Mouse (Mus musculus): Measurements from ENCODE around the gene Ranbp10.

The Ranbp10 gene

DNA sequence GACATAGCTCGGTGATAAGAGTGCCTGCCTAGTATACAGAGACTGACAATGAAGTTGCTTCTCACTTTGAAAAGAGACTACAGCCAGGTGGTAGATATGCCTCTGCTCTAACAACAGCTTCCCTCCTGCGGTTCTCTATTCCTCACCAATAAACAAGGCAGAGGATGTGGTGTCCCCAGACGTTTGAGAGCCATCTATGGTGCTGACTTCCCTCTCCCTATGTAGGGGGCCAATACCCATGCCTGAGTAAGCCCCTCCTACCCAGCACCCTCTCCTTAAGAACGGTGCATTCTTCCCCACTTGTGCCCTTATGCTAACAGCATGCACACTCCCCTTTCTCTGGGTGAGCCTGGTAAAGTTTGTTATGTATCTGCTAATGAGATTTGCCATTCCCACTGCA, 38.2 kb downstream of the Ranbp10 start:
- no peak for DNase-seq (ENCODE audit: low spot score)

DNA sequence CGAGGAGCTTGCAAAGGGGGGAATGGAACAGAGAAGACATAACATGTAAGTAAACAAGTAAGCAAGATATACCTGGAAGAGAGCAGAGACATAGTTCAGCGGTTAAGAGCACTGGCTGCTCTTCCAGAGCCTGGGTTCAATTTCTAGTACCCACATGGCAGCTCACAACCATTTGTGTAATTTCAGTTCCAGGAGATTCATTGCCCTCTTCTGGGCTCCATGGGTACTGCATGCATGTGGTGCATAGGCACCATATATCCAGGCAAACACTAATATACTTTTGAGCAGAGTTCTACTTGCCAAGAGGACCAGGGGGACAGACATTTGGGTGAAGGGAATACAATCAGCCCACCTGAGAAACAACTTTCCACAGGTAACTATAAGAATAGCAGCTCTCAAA, 38.9 kb downstream of the Ranbp10 start:
- peak; percentile 71 for DNase-seq (ENCODE audit: low spot score)

DNA sequence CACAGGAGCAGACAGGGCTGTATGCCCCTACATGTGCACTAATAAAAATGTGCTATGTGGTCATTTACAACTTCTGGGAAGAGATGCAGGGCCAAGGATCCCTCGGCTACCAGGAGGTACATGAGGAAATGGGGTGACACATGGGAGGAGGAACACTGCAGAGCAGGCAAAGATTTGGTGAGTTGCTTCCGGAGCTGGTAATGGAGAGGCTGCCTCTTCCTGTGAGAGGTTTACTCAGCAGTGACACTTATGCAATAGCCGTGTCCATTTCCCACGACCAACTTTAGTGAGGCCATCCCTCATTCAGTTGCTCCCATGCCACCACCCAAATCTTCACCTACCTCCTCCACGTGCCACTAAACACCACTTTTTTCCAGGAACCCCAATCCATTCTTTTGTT, 46.9 kb downstream of the Ranbp10 start:
- DNase-seq (ENCODE audit: low spot score), result no peak

DNA sequence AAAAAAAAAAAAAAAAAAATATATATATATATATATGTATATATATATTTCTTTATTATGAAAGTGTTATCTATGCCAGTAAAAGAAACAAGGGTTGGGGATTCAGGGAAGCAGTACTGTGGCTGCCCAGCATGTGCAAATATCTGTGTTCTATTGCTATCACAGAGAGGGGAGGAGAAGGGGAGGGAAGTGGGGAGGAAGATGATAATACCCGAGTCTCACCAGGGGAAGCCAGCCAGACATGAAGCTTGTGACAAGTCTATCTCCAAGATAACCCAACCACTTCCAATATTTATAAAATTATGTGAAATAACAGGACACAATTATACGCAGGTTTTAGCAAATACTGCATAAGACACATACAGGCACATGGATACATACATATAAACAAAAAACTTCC, 49.3 kb downstream of the Ranbp10 start:
- no peak for DNase-seq (ENCODE audit: low spot score)

GRCm38 (mm10) chr8:105774498-105774897, 52.7 kb downstream of the Ranbp10 start:
- DNase-seq (ENCODE audit: low spot score), result no peak

- DNase-seq (ENCODE audit: low spot score), result no peak
These were observed 53.7 kb downstream of the Ranbp10 start for GRCm38 (mm10) chr8:105773441-105773861.

- DNase-seq (ENCODE audit: low spot score), result no peak
These were observed 55.6 kb downstream of the Ranbp10 start for GRCm38 (mm10) chr8:105771398-105772175.

- peak; percentile 71 for DNase-seq (ENCODE audit: low spot score)
These were observed 56.5 kb downstream of the Ranbp10 start for GRCm38 (mm10) chr8:105770609-105771008.

- DNase-seq (ENCODE audit: low spot score), result no peak
These were observed 58.5 kb downstream of the Ranbp10 start for GRCm38 (mm10) chr8:105768485-105769257.

GRCm38 (mm10) chr8:105758277-105759108, 68.7 kb downstream of the Ranbp10 start, which contains the start of gene Gfod2:
Gfod2 (minus strand) TSS chr8:105758664.
- DNase-seq (ENCODE audit: low spot score), result peak; percentile 98

GRCm38 (mm10) chr8:105757796-105758276, 69.3 kb downstream of the Ranbp10 start:
- no peak for DNase-seq (ENCODE audit: low spot score)

DNA sequence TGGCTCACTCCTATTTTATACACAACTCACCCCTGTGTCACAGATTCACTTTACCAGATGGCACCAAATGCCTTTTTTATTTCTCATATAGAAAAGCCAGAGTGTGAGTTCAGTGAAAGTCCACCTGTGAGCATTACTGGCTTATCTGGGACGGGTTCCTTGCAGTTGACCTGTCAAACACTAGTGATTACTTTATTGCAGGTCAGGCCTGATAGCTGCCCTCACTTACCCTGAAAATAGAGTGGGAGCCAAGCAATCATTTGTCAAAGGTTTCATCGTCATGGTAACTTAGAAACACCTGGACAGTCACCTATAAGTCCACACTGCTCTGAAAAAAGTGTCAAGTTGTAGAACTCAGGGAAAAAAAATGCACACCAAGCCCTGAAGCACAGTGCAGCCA, 72.5 kb downstream of the Ranbp10 start:
- no peak for DNase-seq (ENCODE audit: low spot score)

DNA sequence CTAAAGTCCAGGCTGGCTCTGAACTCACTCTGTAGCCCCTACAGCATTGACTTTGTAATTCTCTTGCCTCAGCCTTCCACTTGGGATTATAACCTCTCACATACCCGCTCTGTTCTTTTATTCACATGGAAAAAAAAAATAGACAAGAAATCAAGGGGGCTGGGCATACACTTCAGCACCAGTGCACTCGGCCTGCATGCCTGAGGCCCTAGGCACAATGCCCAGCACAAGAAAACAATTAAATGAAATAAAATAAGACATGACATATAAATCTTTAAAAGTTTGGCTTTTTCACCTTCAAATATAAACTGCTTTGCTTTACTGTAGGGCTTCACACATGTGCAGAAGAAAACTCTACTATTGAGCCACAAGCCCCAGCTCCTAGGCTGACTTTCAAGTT, 73.2 kb downstream of the Ranbp10 start:
- no peak for DNase-seq (ENCODE audit: low spot score)

DNA sequence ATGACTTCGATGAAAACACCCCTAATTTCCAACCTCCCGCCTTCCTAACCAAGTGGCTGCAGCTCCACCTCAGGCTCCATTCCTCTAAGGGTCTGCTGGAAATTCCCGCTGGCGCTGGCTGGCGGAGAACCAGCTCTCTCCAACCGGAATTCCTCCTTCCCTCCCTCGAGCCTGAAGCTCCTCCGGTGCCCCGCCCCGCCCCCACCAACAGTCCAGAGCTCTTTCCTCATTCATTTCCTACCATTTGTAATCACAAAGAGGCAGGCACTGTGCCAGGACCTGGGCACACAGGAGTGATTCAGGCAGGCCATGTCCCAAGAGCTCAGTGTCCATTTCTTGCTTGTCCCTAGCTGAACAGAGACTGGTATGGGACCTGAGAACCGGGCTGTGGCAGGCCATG, 76.5 kb downstream of the Ranbp10 start:
- peak; percentile 13 for DNase-seq (ENCODE audit: low spot score)

- DNase-seq (ENCODE audit: low spot score), result peak; percentile 15
These were observed 83.8 kb downstream of the Ranbp10 start for GRCm38 (mm10) chr8:105743301-105743700.

- DNase-seq (ENCODE audit: low spot score), result no peak
These were observed 87.9 kb downstream of the Ranbp10 start for GRCm38 (mm10) chr8:105739216-105739615.

DNA sequence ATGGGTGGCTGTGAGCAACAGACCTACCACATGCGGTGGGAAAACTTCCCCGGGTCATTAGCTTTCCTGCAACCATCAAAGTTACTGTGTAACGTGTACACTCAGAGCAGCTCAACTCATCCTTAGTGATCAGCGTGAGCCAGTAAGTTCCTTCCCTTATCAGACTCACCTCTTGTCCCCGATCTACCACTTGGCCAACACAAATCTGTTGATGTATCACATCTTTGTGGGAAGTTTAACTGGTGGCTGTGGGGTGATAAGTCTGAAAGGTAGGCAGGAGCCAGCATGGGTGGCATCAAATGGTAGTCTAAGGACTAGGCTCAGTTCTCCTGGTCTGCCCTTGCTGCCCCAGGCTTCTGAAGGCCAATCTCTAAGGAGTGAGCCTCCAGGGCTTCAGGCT, 95.0 kb downstream of the Ranbp10 start:
- DNase-seq (ENCODE audit: low spot score), result no peak

DNA sequence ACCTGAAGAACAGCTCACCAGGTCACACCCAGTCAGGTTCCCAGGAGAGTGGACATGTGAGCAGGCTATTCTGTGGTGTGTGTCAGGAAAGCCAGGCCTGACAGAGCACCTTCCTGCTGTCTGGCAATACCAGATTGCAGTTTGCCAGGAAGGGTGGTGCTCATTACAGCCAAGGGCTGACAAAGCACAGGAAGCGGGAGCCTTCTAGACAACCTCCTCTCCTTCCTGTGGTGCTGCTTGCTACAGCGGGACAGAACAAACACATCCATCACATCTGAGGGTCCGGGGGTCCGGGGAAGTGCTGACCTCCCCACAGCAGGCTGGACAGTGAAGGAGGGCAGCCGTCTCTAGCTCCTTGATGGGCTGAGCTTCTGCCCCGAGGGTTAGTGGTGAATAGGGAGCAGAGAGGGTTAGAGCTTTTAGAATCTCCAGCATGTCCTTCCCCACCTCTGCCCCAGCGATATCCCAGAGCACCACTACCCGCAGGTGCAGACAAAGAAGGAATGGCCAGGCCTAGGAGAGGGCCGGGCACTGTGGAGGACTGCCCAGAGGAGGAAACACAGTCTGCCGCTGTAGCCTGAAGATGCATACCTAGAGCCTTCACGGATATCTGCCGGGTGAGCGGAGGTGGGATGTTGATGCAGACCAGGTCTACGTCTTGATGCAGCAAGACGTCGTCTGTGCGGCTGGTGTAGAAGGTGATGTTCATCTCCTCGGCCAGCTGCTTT, 99.6 kb downstream of the Ranbp10 start:
- DNase-seq (ENCODE audit: low spot score), result no peak

DNA sequence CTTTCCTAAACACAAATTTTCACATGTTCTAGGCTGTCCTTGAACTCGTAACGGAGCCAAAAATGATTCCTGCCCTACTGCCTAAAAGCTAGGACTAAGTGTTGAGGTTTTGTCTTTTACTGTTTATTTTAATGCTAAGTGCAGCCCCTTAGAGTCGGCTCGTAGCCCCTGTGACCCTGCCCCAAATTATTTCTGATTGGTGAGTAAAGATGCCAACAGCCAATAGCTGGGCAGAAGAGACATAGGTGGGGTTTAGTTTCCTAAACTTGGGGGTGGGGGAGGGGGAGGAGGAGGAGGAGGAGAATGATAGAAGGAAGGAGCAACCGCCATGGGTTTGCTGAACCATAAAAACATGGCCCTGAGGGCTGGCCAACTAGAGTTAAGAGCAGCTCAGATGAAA, 101.4 kb downstream of the Ranbp10 start:
- no peak for DNase-seq (ENCODE audit: low spot score)

- no peak for DNase-seq (ENCODE audit: low spot score)
These were observed 104.3 kb downstream of the Ranbp10 start for GRCm38 (mm10) chr8:105722861-105723260.

DNA sequence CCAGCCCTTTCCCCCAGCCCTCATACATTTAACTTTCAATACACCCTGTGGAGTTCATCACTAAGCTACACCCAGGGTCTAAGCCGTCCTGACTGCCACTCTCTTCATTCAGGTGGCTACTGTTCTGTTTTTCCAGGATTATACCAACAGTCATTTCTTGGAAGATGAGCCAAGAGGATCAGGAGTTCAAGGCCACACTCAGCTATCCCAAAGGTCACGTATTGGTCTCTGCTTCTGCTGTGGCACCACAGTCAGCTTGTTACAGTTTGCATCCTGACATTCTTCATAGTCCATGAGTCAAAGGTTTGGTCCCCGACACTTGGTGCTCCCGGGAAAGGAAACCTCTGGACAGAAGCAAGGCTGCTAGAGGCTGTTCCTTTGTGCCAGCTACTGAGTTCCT, 107.5 kb downstream of the Ranbp10 start:
- DNase-seq (ENCODE audit: low spot score), result no peak
